Mouse (Mus musculus): Measurements from ENCODE around the gene Gdpd2.
A peak's percentile ranks its signal among the peaks of the same experiment; 100 is the strongest.

Gdpd2 gene

GRCm38 (mm10) chrX:100776985-100777654 is 47.4 kb downstream of the Gdpd2 start:
- peak; percentile 63 for DNase-seq (ENCODE audit: low read depth, low spot score)

GRCm38 (mm10) chrX:100777655-100778234 is 48.1 kb downstream of the Gdpd2 start:
- peak; percentile 15 for DNase-seq (ENCODE audit: low read depth, low spot score)

- peak; percentile 54 for DNase-seq (ENCODE audit: low read depth, low spot score)
These were observed 48.7 kb downstream of the Gdpd2 start for GRCm38 (mm10) chrX:100778397-100778796.
